Mouse (Mus musculus): ENCODE measurements around the gene Dync1li2.
A peak's percentile ranks its signal among the peaks of the same experiment; 100 is the strongest.

Dync1li2 gene

GRCm38 (mm10) chr8:104413770-104414169 is 29.1 kb downstream of the Dync1li2 start:
- no peak for DNase-seq

DNA sequence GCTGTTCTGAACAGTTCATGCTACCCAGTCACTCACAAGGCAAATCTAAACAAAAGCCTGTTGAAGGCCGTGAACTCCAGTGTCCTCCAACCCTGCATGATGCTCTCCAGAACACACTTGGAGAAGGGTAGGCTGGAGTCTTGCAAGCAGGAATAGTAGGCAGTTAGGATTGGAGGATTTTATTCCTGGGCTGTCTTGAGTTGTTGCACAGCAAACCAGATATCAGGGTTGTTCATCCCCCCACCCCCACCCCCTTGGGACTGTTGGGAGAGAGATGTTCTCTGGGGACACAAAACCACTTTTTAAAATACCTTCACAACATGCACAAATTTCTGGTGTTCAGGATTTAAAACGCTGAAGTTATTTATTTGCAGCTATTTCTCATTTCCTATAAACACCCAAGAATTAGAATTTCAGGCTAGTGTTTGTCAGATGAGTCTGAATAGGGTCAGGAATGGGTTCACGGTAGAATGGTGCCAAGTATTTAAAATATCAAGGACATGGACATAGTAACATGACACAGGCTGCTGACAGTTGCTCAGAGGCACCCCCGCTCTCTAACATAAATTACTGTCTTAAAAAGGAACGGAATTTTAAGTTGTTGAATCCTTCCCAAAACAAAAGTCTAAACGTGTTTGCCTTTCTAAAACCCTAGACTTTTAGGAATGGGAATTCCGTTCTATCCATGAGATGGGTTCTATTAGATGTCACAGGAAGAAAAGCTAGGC is 29.9 kb downstream of the Dync1li2 start:
- no peak for DNase-seq

DNA sequence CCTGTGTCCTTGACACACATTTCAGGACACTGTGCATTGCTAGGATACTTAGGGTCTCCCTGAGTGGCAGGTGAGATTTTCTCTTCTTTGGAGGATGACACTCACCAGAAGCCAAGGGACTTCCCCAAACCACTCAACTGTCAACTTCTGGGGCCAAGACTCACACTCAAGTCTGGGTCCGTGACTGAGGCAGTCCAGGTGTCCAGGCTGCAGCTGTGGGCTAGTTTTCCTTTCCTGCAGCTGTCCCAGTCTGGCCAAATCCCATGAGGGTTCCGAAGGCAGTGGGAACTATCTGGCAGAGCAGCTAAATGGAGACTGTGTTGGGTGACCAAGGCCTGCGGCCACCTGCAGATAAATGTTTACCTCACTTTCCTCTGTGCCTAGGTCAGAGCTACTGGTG is 30.9 kb downstream of the Dync1li2 start:
- DNase-seq: no peak

GRCm38 (mm10) chr8:104411468-104411867 is 31.4 kb downstream of the Dync1li2 start:
- no peak for DNase-seq

- no peak for DNase-seq
These were observed 32.1 kb downstream of the Dync1li2 start for GRCm38 (mm10) chr8:104410628-104411273.

GRCm38 (mm10) chr8:104408328-104409110 is 34.3 kb downstream of the Dync1li2 start:
- no peak for DNase-seq

DNA sequence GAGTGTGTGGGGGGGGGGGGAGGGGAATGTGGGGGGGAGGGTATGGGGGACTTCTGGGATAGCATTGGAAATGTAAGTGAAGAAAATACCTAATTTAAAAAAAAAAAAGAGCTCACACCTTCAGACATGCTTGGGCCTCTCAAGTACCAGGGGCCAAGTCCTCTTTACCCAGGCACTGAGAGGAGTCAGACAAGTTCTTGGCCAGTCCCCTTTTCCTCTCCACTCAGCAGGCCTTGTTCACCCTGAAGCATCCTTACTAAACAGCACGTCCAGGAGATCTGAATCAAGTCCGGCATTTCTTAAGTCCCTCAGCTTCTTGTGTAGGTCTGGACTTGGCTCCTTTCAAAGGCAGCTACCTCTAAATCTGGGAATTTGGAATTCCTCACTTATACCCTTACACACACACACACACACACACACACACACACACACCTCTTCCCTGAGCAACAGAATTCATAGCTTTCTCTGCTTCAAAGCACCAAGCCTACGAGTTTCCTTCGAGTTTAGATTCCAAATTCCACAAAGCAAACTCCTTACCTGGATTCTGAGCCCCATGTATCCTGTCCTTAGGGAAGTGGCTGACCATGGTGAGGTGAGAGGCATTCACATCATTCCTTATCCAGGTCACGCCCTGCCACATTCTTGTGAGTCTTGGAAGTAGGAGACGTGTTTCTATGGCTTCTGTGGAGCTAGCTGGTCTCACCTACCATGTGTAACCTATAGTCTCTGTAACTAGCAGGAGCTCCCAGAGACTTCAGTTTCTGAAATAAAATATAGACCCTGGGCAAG is 36.3 kb downstream of the Dync1li2 start:
- DNase-seq: no peak

- DNase-seq: peak; percentile 48
These were observed 37.2 kb downstream of the Dync1li2 start for GRCm38 (mm10) chr8:104405430-104406187.

GRCm38 (mm10) chr8:104403596-104403995 is 39.3 kb downstream of the Dync1li2 start:
- DNase-seq: no peak

DNA sequence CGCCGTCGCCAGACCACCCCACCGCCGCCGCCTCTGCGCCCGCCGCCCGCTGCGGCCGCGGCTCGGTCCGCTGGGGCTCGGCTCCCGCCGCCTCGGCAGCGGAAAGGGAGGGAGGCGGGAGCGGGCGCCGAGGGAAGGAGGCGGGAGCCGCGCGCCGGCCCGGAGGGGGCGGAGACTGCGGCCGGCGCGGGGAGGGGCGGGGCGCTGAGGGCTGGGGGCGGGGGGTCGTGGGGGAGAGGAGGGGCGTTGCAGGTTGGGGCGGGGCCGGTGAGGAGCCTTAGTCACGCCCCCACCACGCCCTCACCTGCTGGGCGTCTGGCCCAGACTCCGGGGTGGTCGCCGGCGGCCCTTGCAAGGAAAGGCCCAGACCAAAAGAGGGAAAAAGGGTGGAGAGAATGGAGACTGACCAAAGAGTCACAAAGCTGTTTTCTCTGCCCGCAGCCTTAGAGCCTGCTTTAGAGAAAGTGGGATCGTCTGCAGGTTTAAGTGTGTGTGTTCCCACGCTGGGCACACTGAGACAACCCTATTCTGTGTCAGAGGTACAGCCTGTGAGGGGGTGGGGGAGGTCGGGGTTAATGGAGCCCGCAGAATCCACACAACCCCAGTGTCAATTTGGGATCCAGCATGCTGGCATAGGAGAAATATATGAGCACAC is 47.0 kb downstream of the Dync1li2 start, which contains the start of gene Cmtm4:
TSS of gene Cmtm4 (minus strand) at position 105 of the 655 bp plus-strand sequence.
- peak; percentile 88 for DNase-seq

- peak; percentile 67 for DNase-seq
These were observed 47.8 kb downstream of the Dync1li2 start for GRCm38 (mm10) chr8:104394801-104395702.

- DNase-seq: no peak
These were observed 49.1 kb downstream of the Dync1li2 start for GRCm38 (mm10) chr8:104393767-104394166.

- DNase-seq: no peak
These were observed 49.7 kb downstream of the Dync1li2 start for GRCm38 (mm10) chr8:104393139-104393538.

- DNase-seq: no peak
These were observed 52.6 kb downstream of the Dync1li2 start for GRCm38 (mm10) chr8:104390245-104390644.

DNA sequence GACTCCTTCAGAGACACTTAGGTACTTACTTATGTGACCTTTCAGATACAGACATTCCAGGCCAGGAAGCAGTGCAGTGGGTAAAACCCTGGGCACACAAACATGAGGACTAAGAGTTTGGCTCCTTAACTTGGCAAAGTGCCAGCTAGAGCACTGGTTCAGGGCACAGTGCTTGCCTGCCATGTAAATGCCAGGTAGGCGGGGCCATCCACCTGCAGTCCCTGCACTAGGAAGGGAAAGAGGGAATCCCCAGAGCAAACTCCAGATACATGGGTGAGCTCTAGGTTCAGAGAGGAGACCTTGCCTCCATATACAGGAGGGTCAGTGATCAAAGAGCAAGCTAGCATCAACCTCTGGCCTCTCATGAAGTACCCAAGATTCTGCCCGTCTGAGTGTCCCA is 54.9 kb downstream of the Dync1li2 start:
- DNase-seq: peak; percentile 84

- DNase-seq: no peak
These were observed 55.3 kb downstream of the Dync1li2 start for GRCm38 (mm10) chr8:104387501-104387900.

DNA sequence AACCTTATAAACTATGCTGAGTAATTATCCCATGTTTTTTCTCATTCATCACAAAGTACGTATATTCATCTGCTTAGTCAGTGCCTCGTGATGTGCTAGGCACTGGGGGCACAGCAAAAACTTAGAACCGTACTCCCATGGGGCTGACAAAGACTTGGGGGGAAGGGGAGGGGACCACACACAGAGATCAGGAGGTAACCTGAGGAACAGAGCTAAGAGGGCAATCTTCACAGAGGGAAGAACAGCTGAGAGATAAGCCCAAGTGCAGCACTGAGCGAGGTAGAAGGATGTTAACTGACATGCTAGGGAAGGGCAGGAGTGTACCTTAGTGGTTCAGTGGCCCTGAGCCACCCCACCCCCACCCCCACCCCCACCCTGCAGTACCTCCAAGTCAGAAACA is 56.2 kb downstream of the Dync1li2 start:
- no peak for DNase-seq

- peak; percentile 69 for DNase-seq
These were observed 58.9 kb downstream of the Dync1li2 start for GRCm38 (mm10) chr8:104383977-104384376.

- no peak for DNase-seq
These were observed 59.6 kb downstream of the Dync1li2 start for GRCm38 (mm10) chr8:104383296-104383695.

GRCm38 (mm10) chr8:104380961-104381411 is 61.9 kb downstream of the Dync1li2 start:
- no peak for DNase-seq

All from kidney, postnatal 10 days (tissue).